Mouse (Mus musculus) large intestine, adult 2 months (tissue): ENCODE data around the gene Stra8. TPM values are rescaled to one million over a fixed set of nuclear protein-coding genes. Genes with fewer than 3 reads are reported as not detected.

Experiments
- DNase-seq: peaks from one replicate; pipeline ENCODE4 v3.0.0-alpha.2; 2012; ENCODE audit warnings: low read depth, low spot score
- WGBS: fragments of 180-500 bp; shearing (Covaris S2); methylation state at CpG from one replicate; pipeline ENCODE4 v1.1.7; 2018; 5-methylcytosine and 5-hydroxymethylcytosine counted together
- polyA plus RNA-seq: library from polyadenylated mRNA; depleted of rRNA; stranded (reverse); fragments of >200 nt; gene quantifications from 2 replicates; pipeline ENCODE4 v1.2.3, GENCODE M21; 2012; rRNA removed

The Stra8 gene
- polyA plus RNA-seq, 1 experiment, result 0.06 TPM

- no peak for DNase-seq
- WGBS, result 11% methylated on average over 20 of the region's 20 CpGs
Measured at GRCm38 (mm10) chr6:34988081-34988761, 68.3 kb downstream of the Stra8 start, which contains the start of gene Slc23a4. Gene Slc23a4 (minus strand): TSS chr6:34988404.

Other genes with a start within 250 kb of the Stra8 start
- gene Agbl3, start 139.7 kb upstream of the Stra8 start, polyA plus RNA-seq, result 0.91 and 1.0 TPM in 2 replicates
- gene Tmem140, start 57.0 kb upstream of the Stra8 start, polyA plus RNA-seq, result 22.8 and 24.1 TPM in 2 replicates
- 3.0 and 3.3 TPM in 2 replicates for gene Cyren, start 42.1 kb upstream of the Stra8 start, polyA plus RNA-seq
- gene Wdr91, start 9.3 kb upstream of the Stra8 start, polyA plus RNA-seq, result 5.1 and 6.3 TPM in 2 replicates
- 37.3 and 116 TPM in 2 replicates for gene Slc23a4, start 68.2 kb downstream of the Stra8 start, polyA plus RNA-seq
- 4.9 and 9.2 TPM in 2 replicates for gene Cnot4, start 213.6 kb downstream of the Stra8 start, polyA plus RNA-seq